Mouse (Mus musculus): ENCODE results near the gene Ess2.

Gene Ess2

GRCm38 (mm10) chr16:17857157-17857556 is 54.0 kb downstream of the Ess2 start:
- DNase-seq (ENCODE audit: low read depth), result no peak

- DNase-seq (ENCODE audit: low read depth), result no peak
These were observed 57.9 kb downstream of the Ess2 start for GRCm38 (mm10) chr16:17853263-17853662.

- no peak for DNase-seq (ENCODE audit: low read depth)
These were observed 59.3 kb downstream of the Ess2 start for GRCm38 (mm10) chr16:17851860-17852259.

- DNase-seq (ENCODE audit: low read depth), result no peak
These were observed 59.8 kb downstream of the Ess2 start for GRCm38 (mm10) chr16:17851331-17851730.
